Mouse (Mus musculus) stomach, postnatal 0 days (tissue): Measurements from ENCODE around the gene Tefm.

Experiments
- CTCF ChIP-seq: IDR thresholded peaks from 2 replicates; pipeline ENCODE4 v1.5.1; 2016; ENCODE audit warnings: antibody characterized with exemption, low read depth, mild to moderate bottlenecking, moderate library complexity
- EP300 ChIP-seq: optimal IDR thresholded peaks from 2 replicates; pipeline ENCODE3; 2016; ENCODE audit warnings: antibody characterized with exemption

DNA sequence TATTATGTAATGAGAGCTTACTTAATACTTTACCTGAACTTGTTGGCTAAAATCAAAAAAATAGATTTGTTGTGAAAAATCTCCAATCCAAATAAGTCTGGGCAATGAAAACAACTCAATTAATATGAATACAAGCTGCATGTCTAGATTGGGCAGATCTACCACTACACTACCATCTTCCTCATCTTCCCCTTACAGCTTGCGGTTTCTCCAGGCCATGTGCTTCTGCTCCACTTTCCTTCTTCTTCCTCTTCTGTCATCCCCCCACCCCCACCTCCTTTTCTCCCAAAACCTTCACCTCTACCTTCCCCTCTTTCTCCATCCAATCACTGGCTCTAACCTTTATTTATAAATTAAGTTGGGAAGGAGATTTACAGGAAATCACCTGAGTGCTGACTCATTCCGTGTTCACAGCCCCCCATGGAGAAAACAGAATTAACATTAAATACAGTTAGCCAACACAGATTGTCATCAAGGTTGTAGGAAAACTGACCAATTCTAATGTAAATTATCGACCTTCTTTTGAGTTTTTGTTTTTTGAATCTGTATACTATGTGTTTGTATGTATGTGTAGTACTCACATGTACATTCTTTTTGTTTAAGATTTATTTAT, 43.4 kb downstream of the Tefm start:
- no peak for TF ChIP-seq EP300
- TF ChIP-seq CTCF: no peak
